Mouse (Mus musculus): ENCODE results near the gene Txnrd1. TPM values are rescaled to one million over a fixed set of nuclear protein-coding genes. Genes with fewer than 3 reads are reported as not detected.

Gene Txnrd1
- polyA plus RNA-seq, 1 experiment = 32.2 TPM

- no peaks in the 10 kb centered on the region for H3K27me3 ChIP-seq (ENCODE audit: control insufficient read depth, insufficient read depth, low read length)
- 15% methylated on average over 19 of the region's 19 CpGs for WGBS
- H3K27ac ChIP-seq (ENCODE audit: control insufficient read depth, insufficient read depth, low read length) = no peak overlapping the region
- TF ChIP-seq CTCF (IDR thresholded peaks at IDR 0.05; ENCODE audit: borderline replicate concordance, control insufficient read depth, extremely low read depth, insufficient read depth, low read length, poor library complexity) (no peak), POLR2A (IDR thresholded peaks at IDR 0.05; ENCODE audit: control insufficient read depth, extremely low read depth, insufficient read depth, low read length, poor library complexity) (no peak)
- peak; percentile 75 for DNase-seq
- H3K4me1 ChIP-seq (replicated peaks; ENCODE audit: control insufficient read depth, insufficient read depth, low read length) = peaks cover 13% of the 10 kb centered on the region
- H3K36me3 ChIP-seq (ENCODE audit: control insufficient read depth, insufficient read depth, low read length) = no peaks in the 10 kb centered on the region
- H3K4me3 ChIP-seq (ENCODE audit: control insufficient read depth, insufficient read depth, low read length) = no peak overlapping the region
Observed at GRCm38 (mm10) chr10:82814096-82814970, 19.4 kb upstream of the Txnrd1 start.

GRCm38 (mm10) chr10:82816441-82816840 lies 17.3 kb upstream of the Txnrd1 start:
- DNase-seq = no peak
- H3K4me3 ChIP-seq (ENCODE audit: control insufficient read depth, insufficient read depth, low read length) = no peak overlapping the region
- no peaks in the 10 kb centered on the region for H3K36me3 ChIP-seq (ENCODE audit: control insufficient read depth, insufficient read depth, low read length)
- H3K4me1 ChIP-seq (replicated peaks; ENCODE audit: control insufficient read depth, insufficient read depth, low read length) = peaks cover 13% of the 10 kb centered on the region
- H3K27ac ChIP-seq (ENCODE audit: control insufficient read depth, insufficient read depth, low read length) = no peak overlapping the region
- no peak for TF ChIP-seq POLR2A (IDR thresholded peaks at IDR 0.05; ENCODE audit: control insufficient read depth, extremely low read depth, insufficient read depth, low read length, poor library complexity)
- no peak for TF ChIP-seq CTCF (IDR thresholded peaks at IDR 0.05; ENCODE audit: borderline replicate concordance, control insufficient read depth, extremely low read depth, insufficient read depth, low read length, poor library complexity)
- no peaks in the 10 kb centered on the region for H3K27me3 ChIP-seq (ENCODE audit: control insufficient read depth, insufficient read depth, low read length)
- 97% methylated on average over 9 of the region's 9 CpGs for WGBS

GRCm38 (mm10) chr10:82817514-82817913 lies 16.2 kb upstream of the Txnrd1 start:
- no peak for DNase-seq
- H3K36me3 ChIP-seq (ENCODE audit: control insufficient read depth, insufficient read depth, low read length) = no peaks in the 10 kb centered on the region
- H3K4me1 ChIP-seq (replicated peaks; ENCODE audit: control insufficient read depth, insufficient read depth, low read length) = peaks cover 13% of the 10 kb centered on the region
- H3K27ac ChIP-seq (ENCODE audit: control insufficient read depth, insufficient read depth, low read length) = no peak overlapping the region
- H3K4me3 ChIP-seq (ENCODE audit: control insufficient read depth, insufficient read depth, low read length) = no peak overlapping the region
- 93% methylated on average over 3 of the region's 3 CpGs for WGBS
- H3K27me3 ChIP-seq (ENCODE audit: control insufficient read depth, insufficient read depth, low read length) = no peaks in the 10 kb centered on the region
- TF ChIP-seq POLR2A (IDR thresholded peaks at IDR 0.05; ENCODE audit: control insufficient read depth, extremely low read depth, insufficient read depth, low read length, poor library complexity) (no peak), CTCF (IDR thresholded peaks at IDR 0.05; ENCODE audit: borderline replicate concordance, control insufficient read depth, extremely low read depth, insufficient read depth, low read length, poor library complexity) (no peak)

- H3K27me3 ChIP-seq (ENCODE audit: control insufficient read depth, insufficient read depth, low read length) = no peaks in the 10 kb centered on the region
- peak; percentile 37 for DNase-seq
- 32% methylated on average over 9 of the region's 9 CpGs for WGBS
Observed at GRCm38 (mm10) chr10:82817936-82818335, 15.8 kb upstream of the Txnrd1 start.

GRCm38 (mm10) chr10:82818661-82819060 lies 15.1 kb upstream of the Txnrd1 start:
- Histone ChIP-seq H3K27ac (ENCODE audit: control insufficient read depth, insufficient read depth, low read length) (no peak overlapping the region), H3K27me3 (ENCODE audit: control insufficient read depth, insufficient read depth, low read length) (no peaks in the 10 kb centered on the region), H3K4me3 (ENCODE audit: control insufficient read depth, insufficient read depth, low read length) (no peak overlapping the region), H3K36me3 (ENCODE audit: control insufficient read depth, insufficient read depth, low read length) (no peaks in the 10 kb centered on the region), H3K4me1 (replicated peaks; ENCODE audit: control insufficient read depth, insufficient read depth, low read length) (peaks cover 13% of the 10 kb centered on the region)
- WGBS = 80% methylated on average over 6 of the region's 6 CpGs
- no peak for TF ChIP-seq POLR2A (IDR thresholded peaks at IDR 0.05; ENCODE audit: control insufficient read depth, extremely low read depth, insufficient read depth, low read length, poor library complexity)
- TF ChIP-seq CTCF (IDR thresholded peaks at IDR 0.05; ENCODE audit: borderline replicate concordance, control insufficient read depth, extremely low read depth, insufficient read depth, low read length, poor library complexity) = no peak
- no peak for DNase-seq

More at GRCm38 (mm10) chr10:82817936-82818335, 15.8 kb upstream of the Txnrd1 start:
- TF ChIP-seq CTCF (IDR thresholded peaks at IDR 0.05; ENCODE audit: borderline replicate concordance, control insufficient read depth, extremely low read depth, insufficient read depth, low read length, poor library complexity) = no peak
- no peak for TF ChIP-seq POLR2A (IDR thresholded peaks at IDR 0.05; ENCODE audit: control insufficient read depth, extremely low read depth, insufficient read depth, low read length, poor library complexity)
- H3K4me1 ChIP-seq (replicated peaks; ENCODE audit: control insufficient read depth, insufficient read depth, low read length) = peaks cover 13% of the 10 kb centered on the region
- no peaks in the 10 kb centered on the region for H3K36me3 ChIP-seq (ENCODE audit: control insufficient read depth, insufficient read depth, low read length)
- no peak overlapping the region for H3K4me3 ChIP-seq (ENCODE audit: control insufficient read depth, insufficient read depth, low read length)
- no peak overlapping the region for H3K27ac ChIP-seq (ENCODE audit: control insufficient read depth, insufficient read depth, low read length)

DNA sequence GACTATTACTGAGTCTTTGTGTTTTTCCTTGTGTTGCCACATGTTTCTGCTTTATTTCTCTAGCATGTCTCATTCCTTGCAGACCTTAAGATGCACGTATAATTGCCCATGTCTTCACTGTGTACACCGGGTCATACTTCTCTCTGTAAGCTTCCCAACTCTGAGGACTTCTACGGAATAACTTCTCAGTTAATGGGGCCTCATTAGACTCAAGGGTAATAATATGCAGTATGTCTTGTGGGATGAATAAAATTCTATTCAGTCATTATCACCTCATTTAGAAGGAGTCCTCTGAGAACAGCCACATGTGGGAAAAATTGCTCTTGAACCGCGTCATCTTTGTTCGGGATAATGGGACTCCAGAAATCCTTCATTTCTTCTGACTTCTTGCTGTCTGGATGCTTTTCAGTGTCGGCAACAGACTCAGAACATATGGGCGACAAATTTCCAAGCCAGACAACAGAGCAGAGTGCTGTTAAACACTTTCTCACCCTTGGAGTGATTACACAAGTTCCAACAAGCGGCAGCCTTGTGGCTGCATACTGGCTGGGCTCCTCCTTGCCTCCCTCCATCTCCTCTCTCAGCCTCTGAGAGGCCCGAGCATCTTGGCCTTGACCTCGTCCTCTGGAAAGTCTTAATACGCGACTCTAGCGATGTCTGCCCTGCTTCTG lies 10.5 kb upstream of the Txnrd1 start:
- TF ChIP-seq CTCF (IDR thresholded peaks at IDR 0.05; ENCODE audit: borderline replicate concordance, control insufficient read depth, extremely low read depth, insufficient read depth, low read length, poor library complexity) (no peak), POLR2A (IDR thresholded peaks at IDR 0.05; ENCODE audit: control insufficient read depth, extremely low read depth, insufficient read depth, low read length, poor library complexity) (no peak)
- Histone ChIP-seq H3K27me3 (ENCODE audit: control insufficient read depth, insufficient read depth, low read length) (no peaks in the 10 kb centered on the region), H3K4me1 (replicated peaks; ENCODE audit: control insufficient read depth, insufficient read depth, low read length) (peaks cover 3% of the 10 kb centered on the region; the same call in 1 of the 2 replicates), H3K36me3 (ENCODE audit: control insufficient read depth, insufficient read depth, low read length) (no peaks in the 10 kb centered on the region), H3K27ac (ENCODE audit: control insufficient read depth, insufficient read depth, low read length) (no peak overlapping the region), H3K4me3 (ENCODE audit: control insufficient read depth, insufficient read depth, low read length) (no peak overlapping the region)
- DNase-seq = no peak
- WGBS = 92% methylated on average over 14 of the region's 14 CpGs

Data from thymus, adult 2 months (tissue).